Mouse (Mus musculus) effector memory CD4-positive, alpha-beta T cell, adult 7 months (primary cell): ENCODE data around the gene Eftud2. TPM values are rescaled to one million over a fixed set of nuclear protein-coding genes. Genes with fewer than 3 reads are reported as not detected.

Experiments
- polyA plus RNA-seq: library from polyadenylated mRNA; unstranded; fragments of 100-300 nt; shearing (Covaris generic); gene quantifications from one replicate; pipeline ENCODE4 v1.2.1, GENCODE M21; 2017

The Eftud2 gene
- polyA plus RNA-seq = 122 TPM

GRCm38 (mm10) chr11:102880585-102881313, at the start of gene Eftud2, which contains the start of gene Ccdc103:
TSS of gene Eftud2 (minus strand) at chr11:102880985.
TSS of gene Ccdc103 (plus strand) at chr11:102881204.

GRCm38 (mm10) chr11:102924557-102925350, 44.0 kb upstream of the Eftud2 start, which contains the start of gene Kif18b:
TSS of gene Kif18b (minus strand) at chr11:102925124.

GRCm38 (mm10) chr11:102900763-102901162, 20.0 kb upstream of the Eftud2 start, which contains the start of gene Gfap:
TSS of gene Gfap (minus strand) at chr11:102900912.

GRCm38 (mm10) chr11:102884616-102885219, 3.9 kb upstream of the Eftud2 start, which contains the start of gene Fam187a:
TSS of gene Fam187a (plus strand) at chr11:102885169.

GRCm38 (mm10) chr11:102835549-102835948, 45.2 kb downstream of the Eftud2 start, which contains the start of gene Higd1b:
TSS of gene Higd1b (plus strand) at chr11:102835849.

GRCm38 (mm10) chr11:102819021-102819782, 61.6 kb downstream of the Eftud2 start, which contains the start of gene Gjc1:
TSS of gene Gjc1 (minus strand) at chr11:102819700.

Other genes with a start within 250 kb of the Eftud2 start
- not detected for gene Meioc, start 217.3 kb downstream of the Eftud2 start, polyA plus RNA-seq
- gene Ccdc43, start 183.2 kb downstream of the Eftud2 start, polyA plus RNA-seq = 34.4 TPM
- 0.20 TPM for gene Adam11, start 119.5 kb downstream of the Eftud2 start, polyA plus RNA-seq
- gene Gjc1, start 61.3 kb downstream of the Eftud2 start, polyA plus RNA-seq = 0.20 TPM
- gene Higd1b, start 45.1 kb downstream of the Eftud2 start, polyA plus RNA-seq = not detected
- gene Ccdc103, start 219 bp upstream of the Eftud2 start, polyA plus RNA-seq = not detected
- gene Fam187a, start 4.2 kb upstream of the Eftud2 start, polyA plus RNA-seq = not detected
- gene Gfap, start 19.9 kb upstream of the Eftud2 start, polyA plus RNA-seq = not detected
- 0.89 TPM for gene Kif18b, start 44.1 kb upstream of the Eftud2 start, polyA plus RNA-seq
- gene C1ql1, start 65.7 kb upstream of the Eftud2 start, polyA plus RNA-seq = not detected
- 72.9 TPM for gene Nmt1, start 147.2 kb upstream of the Eftud2 start, polyA plus RNA-seq
- 8.9 TPM for gene Dcakd, start 147.3 kb upstream of the Eftud2 start, polyA plus RNA-seq
- 2.5 TPM for gene Plcd3, start 220.7 kb upstream of the Eftud2 start, polyA plus RNA-seq
- 44.4 TPM for gene Acbd4, start 220.7 kb upstream of the Eftud2 start, polyA plus RNA-seq
- 8.9 TPM for gene Hexim1, start 235.2 kb upstream of the Eftud2 start, polyA plus RNA-seq